Mouse (Mus musculus) myocyte (in vitro differentiated cells): ENCODE measurements around the gene Samd5.

ENCODE experiments used
- CEBPB ChIP-seq: IDR thresholded peaks from 2 replicates; pipeline ENCODE4 v1.6.1; 2011; ENCODE audit warnings: mild to moderate bottlenecking, moderate library complexity; ENCODE audit not compliant: poor library complexity, insufficient read depth, severe bottlenecking
- E2F4 ChIP-seq: IDR thresholded peaks from one replicate; pipeline ENCODE4 v1.6.1; 2011; ENCODE audit warnings: mild to moderate bottlenecking, control low read depth, moderate library complexity; ENCODE audit not compliant: insufficient read depth
- MAX ChIP-seq: IDR thresholded peaks from one replicate; pipeline ENCODE4 v1.6.1; 2011; ENCODE audit warnings: low read depth, mild to moderate bottlenecking, control low read depth
- MYOD1 ChIP-seq, 3 experiments: IDR thresholded peaks; one replicate each; pipeline ENCODE4 v1.6.1; 2011; ENCODE audit warnings: control low read depth in 2 of 3, low read depth in 2 of 3, mild to moderate bottlenecking in 2 of 3, moderate library complexity in 1 of 3; ENCODE audit not compliant: insufficient read length in 2 of 3, control insufficient read depth in 1 of 3
- MYOG ChIP-seq, 3 experiments: IDR thresholded peaks; one replicate each; pipeline ENCODE4 v1.6.1; 2011; ENCODE audit warnings: control low read depth in 2 of 3, low read depth in 2 of 3, mild to moderate bottlenecking in 2 of 3; ENCODE audit not compliant: insufficient read length in 2 of 3, control insufficient read depth in 1 of 3, insufficient read depth in 1 of 3
- POLR2A ChIP-seq: IDR thresholded peaks from one replicate; pipeline ENCODE4 v1.6.1; 2011; ENCODE audit warnings: low read depth, mild to moderate bottlenecking, control low read depth, moderate library complexity; ENCODE audit not compliant: insufficient read length
- POLR2AphosphoS2 ChIP-seq: IDR thresholded peaks from one replicate; pipeline ENCODE4 v1.6.1; 2011; ENCODE audit warnings: low read depth, control low read depth; ENCODE audit not compliant: insufficient read length
- TCF12 ChIP-seq: IDR thresholded peaks from one replicate; pipeline ENCODE4 v1.6.1; 2011; ENCODE audit warnings: mild to moderate bottlenecking, control low read depth; ENCODE audit not compliant: poor library complexity, insufficient read depth, severe bottlenecking
- TCF3 ChIP-seq: IDR thresholded peaks from one replicate; pipeline ENCODE4 v1.6.1; 2011; ENCODE audit warnings: low read depth, control low read depth; ENCODE audit not compliant: insufficient read length
- USF1 ChIP-seq: IDR thresholded peaks from one replicate; pipeline ENCODE4 v1.6.1; 2011; ENCODE audit warnings: low read depth, mild to moderate bottlenecking, control low read depth, moderate library complexity

- TF ChIP-seq POLR2A = no peak
- TF ChIP-seq USF1 = no peak
- no peak for TF ChIP-seq POLR2AphosphoS2
- TF ChIP-seq MYOD1 (IDR thresholded peaks at IDR 0.05; ENCODE audit: control insufficient read depth in 1 of 3, insufficient read length in 2 of 3, low read depth in 2 of 3) = no peak
- TF ChIP-seq E2F4 = no peak
- TF ChIP-seq TCF3 = no peak
- no peak for TF ChIP-seq CEBPB
- no peak for TF ChIP-seq TCF12
- TF ChIP-seq MYOG (IDR thresholded peaks at IDR 0.05; ENCODE audit: control insufficient read depth in 1 of 3, insufficient read depth in 1 of 3, insufficient read length in 2 of 3, low read depth in 2 of 3) = no peak
- TF ChIP-seq MAX = no peak
Measured at GRCm38 (mm10) chr10:9675550-9676417, 776 bp upstream of the Samd5 start.
